Mouse (Mus musculus) lung, postnatal 0 days (tissue): ENCODE results near the gene Abcb8.

ENCODE experiments used
- CTCF ChIP-seq: IDR thresholded peaks from 2 replicates; pipeline ENCODE4 v1.5.1; 2016; ENCODE audit warnings: antibody characterized with exemption, mild to moderate bottlenecking
- EP300 ChIP-seq: IDR thresholded peaks from 2 replicates; pipeline ENCODE4 v1.6.1; 2016; ENCODE audit warnings: antibody characterized with exemption, mild to moderate bottlenecking, control low read depth

- no peak for TF ChIP-seq CTCF
- TF ChIP-seq EP300: no peak
These were observed 16.0 kb downstream of the Abcb8 start for GRCm38 (mm10) chr5:24409466-24409865.
